Mouse (Mus musculus) CH12.LX (cell line): Measurements from ENCODE around the gene Rpl31. TPM values are rescaled to one million over a fixed set of nuclear protein-coding genes. Genes with fewer than 3 reads are reported as not detected.
A peak's percentile ranks its signal among the peaks of the same experiment; 100 is the strongest.

ENCODE experiments used
- DNase-seq: peaks from one replicate; pipeline ENCODE4 v3.0.0-alpha.2; 2013; ENCODE audit errors: extremely low read depth
- H3K27ac ChIP-seq: 2 replicates; pipeline ENCODE4 v1.5.1; 2012; ENCODE audit warnings: low read depth, mild to moderate bottlenecking, control low read depth, moderate library complexity; ENCODE audit not compliant: insufficient read depth
- H3K27me3 ChIP-seq: replicated peaks from 2 replicates; pipeline ENCODE3; 2012; ENCODE audit warnings: inconsistent platforms
- H3K36me3 ChIP-seq, 2 experiments: replicated peaks in 1 of 2; 2 replicates each; pipeline versions ENCODE3 to v1.6.1; 2012; ENCODE audit warnings: inconsistent platforms in 1 of 2, low read length in 1 of 2, mild to moderate bottlenecking in 1 of 2, mixed read lengths in 1 of 2, moderate library complexity in 1 of 2; ENCODE audit not compliant: control insufficient read depth in 1 of 2, insufficient read depth in 1 of 2
- H3K4me1 ChIP-seq, 2 experiments: 2 replicates each; pipeline ENCODE4 v1.6.1; 2012; ENCODE audit warnings: inconsistent platforms in 1 of 2, moderate library complexity in 1 of 2; ENCODE audit not compliant: insufficient read depth in 2 of 2, control insufficient read depth in 1 of 2
- H3K4me2 ChIP-seq: 2 replicates; pipeline ENCODE4 v1.6.1; 2012; ENCODE audit warnings: low read depth, mild to moderate bottlenecking, control low read depth; ENCODE audit not compliant: poor library complexity, insufficient read depth, severe bottlenecking
- H3K4me3 ChIP-seq, 3 experiments: fragments of 150-350 bp in 1 of 3; sonication (generic) in 1 of 3; replicated peaks in 1 of 3; 2 replicates each; pipeline versions ENCODE3 to v1.5.1; 2011 to 2012; ENCODE audit warnings: low read depth in 2 of 3, low read length in 2 of 3, mild to moderate bottlenecking in 2 of 3, moderate library complexity in 2 of 3, control low read depth in 1 of 3, improper control_type of control experiment in 1 of 3, inconsistent platforms in 1 of 3, mixed read lengths in 1 of 3; ENCODE audit not compliant: poor library complexity in 1 of 3
- H3K79me2 ChIP-seq: replicated peaks from 2 replicates; pipeline ENCODE4 v1.6.1; 2012; ENCODE audit warnings: mild to moderate bottlenecking, moderate library complexity; ENCODE audit not compliant: control insufficient read depth, poor library complexity, insufficient read depth, severe bottlenecking; ENCODE audit errors: extremely low read depth
- H3K9ac ChIP-seq: 2 replicates; pipeline ENCODE4 v1.6.1; 2012; ENCODE audit warnings: low read depth, mild to moderate bottlenecking, control low read depth, moderate library complexity; ENCODE audit not compliant: insufficient read depth
- H3K9me3 ChIP-seq: replicated peaks from 2 replicates; pipeline ENCODE3; 2012; ENCODE audit warnings: low read length, inconsistent platforms, mixed read lengths
- BHLHE40 ChIP-seq: IDR thresholded peaks from 2 replicates; pipeline ENCODE4 v1.6.1; 2011; ENCODE audit warnings: mild to moderate bottlenecking, low read depth, low read length, improper control_type of control experiment
- CHD1 ChIP-seq: IDR thresholded peaks from 2 replicates; pipeline ENCODE4 v1.6.1; 2012; ENCODE audit warnings: low read depth, low read length, improper control_type of control experiment, inconsistent platforms
- CHD2 ChIP-seq: IDR thresholded peaks from 2 replicates; pipeline ENCODE4 v1.6.1; 2011; ENCODE audit warnings: low read length, improper control_type of control experiment
- CTCF ChIP-seq, 2 experiments: IDR thresholded peaks in 1 of 2; conservative IDR thresholded peaks in 1 of 2; 2 replicates each; pipeline ENCODE4 v1.5.1; 2011 to 2012; ENCODE audit warnings: low read depth in 2 of 2, low read length in 2 of 2, improper control_type of control experiment in 1 of 2, inconsistent platforms in 1 of 2, mild to moderate bottlenecking in 1 of 2, moderate library complexity in 1 of 2
- E2F4 ChIP-seq: IDR thresholded peaks from 2 replicates; pipeline ENCODE4 v1.6.1; 2011; ENCODE audit warnings: low read depth, low read length, improper control_type of control experiment; ENCODE audit not compliant: insufficient replicate concordance
- JUND ChIP-seq: conservative IDR thresholded peaks from 2 replicates; pipeline ENCODE4 v1.6.1; 2011; ENCODE audit warnings: low read depth, low read length, improper control_type of control experiment
- KAT2A ChIP-seq: IDR thresholded peaks from 2 replicates; pipeline ENCODE4 v1.6.1; 2012; ENCODE audit warnings: low read length, improper control_type of control experiment, inconsistent platforms; ENCODE audit not compliant: insufficient replicate concordance
- MAX ChIP-seq: IDR thresholded peaks from 2 replicates; pipeline ENCODE4 v1.6.1; 2011; ENCODE audit warnings: low read length, improper control_type of control experiment
- MAZ ChIP-seq: IDR thresholded peaks from 2 replicates; pipeline ENCODE4 v1.6.1; 2012; ENCODE audit warnings: low read depth, mild to moderate bottlenecking, inconsistent platforms, low read length, improper control_type of control experiment, moderate library complexity
- MEF2A ChIP-seq: IDR thresholded peaks from 2 replicates; pipeline ENCODE4 v1.6.1; 2014; ENCODE audit warnings: low read depth, mild to moderate bottlenecking, inconsistent platforms, low read length, improper control_type of control experiment, borderline replicate concordance
- NELFE ChIP-seq: IDR thresholded peaks from 2 replicates; pipeline ENCODE4 v1.6.1; 2011; ENCODE audit warnings: low read depth, low read length, improper control_type of control experiment
- PAX5 ChIP-seq: IDR thresholded peaks from 2 replicates; pipeline ENCODE4 v1.6.1; 2012; ENCODE audit warnings: low read length, inconsistent platforms, mixed read lengths
- POLR2A ChIP-seq: IDR thresholded peaks from 2 replicates; pipeline ENCODE4 v1.6.1; 2011; ENCODE audit warnings: low read depth, mild to moderate bottlenecking, improper control_type of control experiment, low read length
- POLR2AphosphoS2 ChIP-seq: IDR thresholded peaks from 2 replicates; pipeline ENCODE4 v1.6.1; 2011; ENCODE audit warnings: low read depth, low read length, improper control_type of control experiment
- RAD21 ChIP-seq: IDR thresholded peaks from 2 replicates; pipeline ENCODE4 v1.6.1; 2011; ENCODE audit warnings: low read depth, mild to moderate bottlenecking, low read length, improper control_type of control experiment, moderate library complexity
- SMC3 ChIP-seq: IDR thresholded peaks from 2 replicates; pipeline ENCODE4 v1.6.1; 2011; ENCODE audit warnings: low read depth, low read length, improper control_type of control experiment
- UBTF ChIP-seq: IDR thresholded peaks from 2 replicates; pipeline ENCODE4 v1.6.1; 2012; ENCODE audit warnings: low read depth, mild to moderate bottlenecking, inconsistent platforms, low read length, improper control_type of control experiment, moderate library complexity
- USF2 ChIP-seq: conservative IDR thresholded peaks from 2 replicates; pipeline ENCODE4 v1.6.1; 2011; ENCODE audit warnings: low read depth, low read length, improper control_type of control experiment
- ZC3H11A ChIP-seq: IDR thresholded peaks from 2 replicates; pipeline ENCODE4 v1.6.1; 2012; ENCODE audit warnings: low read depth, mild to moderate bottlenecking, inconsistent platforms, low read length, improper control_type of control experiment
- ZKSCAN1 ChIP-seq: IDR thresholded peaks from 2 replicates; pipeline ENCODE4 v1.6.1; 2012; ENCODE audit warnings: low read depth, inconsistent platforms, low read length, improper control_type of control experiment, borderline replicate concordance
- ZMIZ1 ChIP-seq: IDR thresholded peaks from 2 replicates; pipeline ENCODE4 v1.6.1; 2012; ENCODE audit warnings: low read depth, mild to moderate bottlenecking, inconsistent platforms, low read length, improper control_type of control experiment
- dilution Hi-C: fragments of 300-500 bp; cut with MboI; formaldehyde crosslinking; loops from 2 replicates; pipeline ENCODE4 v1.14.3; 2020; ENCODE audit warnings: low sequenced_read_pairs; ENCODE audit not compliant: extremely low pct_unique_long_range_greater_than_20kb, extremely low pct_ligation_motif_present
- in situ Hi-C: fragments of 300-500 bp; cut with MboI; formaldehyde crosslinking; loops from 3 replicates; pipeline ENCODE4 v1.14.3; 2019; ENCODE audit warnings: low sequenced_read_pairs, low pct_ligation_motif_present, low pct_unique_long_range_greater_than_20kb, mixed read lengths
- polyA plus RNA-seq: library from polyadenylated mRNA; unstranded; fragments of >175 nt; gene quantifications from 2 replicates; pipeline ENCODE4 v1.2.1, GENCODE M21; 2012; ENCODE audit warnings: low read depth; ENCODE audit not compliant: insufficient read length
- total RNA-seq, 2 experiments: library from RNA; depleted of rRNA; stranded (reverse); fragments of 300-350 nt in 1 of 2; fragments of >200 nt in 1 of 2; gene quantifications; 2 replicates each; pipeline ENCODE4 v1.2.3; 2012 to 2014

The Rpl31 gene
- total and polyA plus RNA-seq, 3 experiments: 949 to 1,766 (median 1,044) TPM

- peak; percentile 8 for TF ChIP-seq RAD21
- peak in 1 of 2 experiments; percentile 20; a peak in 1 of 4 replicates for TF ChIP-seq CTCF (conservative IDR thresholded peaks at IDR 0.05 in 1 of 2, IDR thresholded peaks at IDR 0.05 in 1 of 2; ENCODE audit: low read depth in 2 of 2, low read length in 2 of 2)
- no peak for TF ChIP-seq CHD2
- DNase-seq: no peak
- Histone ChIP-seq H3K9ac (no peak overlapping the region), H3K4me3 (no peak overlapping the region), H3K27ac (no peak overlapping the region), H3K4me2 (no peak overlapping the region), H3K79me2 (no peaks in the 10 kb centered on the region), H3K9me3 (no peaks in the 10 kb centered on the region), H3K36me3 (no peaks in the 10 kb centered on the region), H3K4me1 (peaks cover 2 to 43% of the 10 kb centered on the region in 2 experiments; a peak in 3 of 4 replicates), H3K27me3 (no peaks in the 10 kb centered on the region)
- in situ Hi-C loops: no loop called here
- dilution Hi-C loops: no loop called here
Observed at GRCm38 (mm10) chr1:39407108-39407507, 39.5 kb downstream of the Rpl31 start.

DNA sequence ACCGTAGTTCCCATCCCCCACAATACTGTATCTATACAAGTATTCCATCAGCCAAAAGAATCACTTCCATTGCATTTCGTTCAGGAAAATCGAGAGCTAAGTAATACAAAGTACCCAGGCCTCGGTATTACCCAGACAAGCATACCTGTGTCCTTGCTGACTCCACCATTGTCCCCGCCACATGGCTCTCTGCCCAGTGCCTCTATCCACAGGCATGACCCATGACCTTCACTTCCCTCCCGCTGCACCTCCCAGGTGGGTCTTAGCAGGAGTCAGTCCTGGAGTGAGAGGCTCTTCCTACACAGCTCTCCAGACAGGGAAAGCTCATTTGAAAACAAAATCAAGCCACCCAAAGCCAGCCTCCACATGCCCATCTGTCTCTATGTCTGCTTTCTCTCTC is 40.5 kb downstream of the Rpl31 start:
- dilution Hi-C loops (no loop called here), in situ Hi-C loops (no loop called here)
- DNase-seq: no peak
- no peaks in the 10 kb centered on the region for H3K36me3 ChIP-seq
- peaks cover 2 to 45% of the 10 kb centered on the region in 2 experiments; a peak in 3 of 4 replicates for H3K4me1 ChIP-seq
- no peaks in the 10 kb centered on the region for H3K9me3 ChIP-seq
- no peak overlapping the region for H3K27ac ChIP-seq
- no peaks in the 10 kb centered on the region for H3K27me3 ChIP-seq
- TF ChIP-seq POLR2AphosphoS2 (no peak), MAZ (no peak), CHD1 (no peak), PAX5 (no peak), CHD2 (no peak), ZC3H11A (no peak), SMC3 (no peak), USF2 (no peak), ZKSCAN1 (no peak), ZMIZ1 (no peak), KAT2A (no peak), NELFE (no peak), MEF2A (no peak), UBTF (no peak), E2F4 (no peak), BHLHE40 (no peak), POLR2A (no peak), JUND (no peak), MAX (no peak)
- H3K9ac ChIP-seq: no peak overlapping the region
- no peaks in the 10 kb centered on the region for H3K79me2 ChIP-seq
- H3K4me3 ChIP-seq: no peak overlapping the region
- no peak overlapping the region for H3K4me2 ChIP-seq
